Mouse (Mus musculus) lung, adult 2 months (tissue): ENCODE data around the gene Scn4a.

Source experiments
- CTCF ChIP-seq: fragments of 200-500 bp; IDR thresholded peaks from 2 replicates; pipeline ENCODE4 v1.5.1; 2011; ENCODE audit warnings: mild to moderate bottlenecking, low read length, control low read depth; ENCODE audit not compliant: insufficient read depth
- POLR2A ChIP-seq: fragments of 200-500 bp; IDR thresholded peaks from 2 replicates; pipeline ENCODE4 v1.6.1; 2011; ENCODE audit warnings: low read depth, mild to moderate bottlenecking, control low read depth, low read length, borderline replicate concordance; ENCODE audit errors: extremely low read depth

DNA sequence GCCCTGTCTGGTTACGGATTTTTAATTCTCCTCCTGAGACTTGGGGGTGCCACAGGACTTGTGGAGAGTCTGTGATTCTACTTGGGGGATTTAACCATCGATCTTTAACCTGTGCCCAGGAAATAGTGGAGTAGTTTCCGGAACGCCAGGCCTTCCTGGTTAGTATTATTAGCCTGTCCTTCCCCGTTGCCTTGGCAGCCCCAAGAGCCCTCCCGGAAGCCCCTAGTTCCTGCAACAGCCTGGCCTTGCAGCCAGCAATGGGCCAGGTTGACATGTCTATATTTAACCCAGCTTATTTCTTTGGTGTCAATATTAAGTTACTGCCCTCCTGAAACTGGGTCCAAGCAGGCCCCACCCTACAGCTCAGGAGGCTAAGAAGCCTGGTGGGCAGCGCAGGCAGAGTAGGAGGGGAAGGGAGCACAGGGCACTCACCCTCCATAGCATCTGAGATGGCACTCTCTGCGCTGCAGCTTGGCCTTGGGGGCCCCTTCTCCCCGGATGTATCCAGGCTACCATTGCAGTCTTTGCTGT is 12.0 kb downstream of the Scn4a start:
- TF ChIP-seq CTCF = no peak
- TF ChIP-seq POLR2A = no peak
